Mouse (Mus musculus) ES-Bruce4 (cell line): ENCODE data around the gene Tmem144. TPM values are rescaled to one million over a fixed set of nuclear protein-coding genes. Genes with fewer than 3 reads are reported as not detected.

Experiments used
- H3K27ac ChIP-seq: 2 replicates; pipeline ENCODE4 v1.5.1; 2012; ENCODE audit warnings: low read length, inconsistent platforms; ENCODE audit not compliant: insufficient read depth
- H3K27me3 ChIP-seq: 2 replicates; pipeline ENCODE4 v1.6.1; 2012; ENCODE audit warnings: mild to moderate bottlenecking, low read length, inconsistent platforms; ENCODE audit not compliant: control insufficient read depth, poor library complexity, insufficient read depth, severe bottlenecking
- H3K36me3 ChIP-seq: 2 replicates; pipeline ENCODE4 v1.6.1; 2012; ENCODE audit warnings: inconsistent platforms, mild to moderate bottlenecking, low read length, moderate library complexity; ENCODE audit not compliant: control insufficient read depth, poor library complexity, insufficient read depth, severe bottlenecking
- H3K4me1 ChIP-seq: one replicate; pipeline ENCODE4 v1.8.1; 2011; ENCODE audit warnings: low read length; ENCODE audit not compliant: control insufficient read depth, insufficient read depth
- H3K4me3 ChIP-seq: 2 replicates; pipeline ENCODE4 v1.5.1; 2011; ENCODE audit warnings: low read depth, mild to moderate bottlenecking, low read length
- H3K9ac ChIP-seq: 2 replicates; pipeline ENCODE4 v1.6.1; 2012; ENCODE audit warnings: low read depth, mild to moderate bottlenecking, inconsistent platforms; ENCODE audit not compliant: poor library complexity, severe bottlenecking
- H3K9me3 ChIP-seq: replicated peaks from 2 replicates; pipeline ENCODE4 v1.6.1; 2012; ENCODE audit warnings: mild to moderate bottlenecking, low read length, inconsistent platforms; ENCODE audit not compliant: control insufficient read depth, poor library complexity, insufficient read depth, severe bottlenecking
- CTCF ChIP-seq: IDR thresholded peaks from one replicate; pipeline ENCODE4 v1.8.1; 2011; ENCODE audit warnings: low read depth, low read length
- EP300 ChIP-seq: IDR thresholded peaks from 2 replicates; pipeline ENCODE4 v1.6.1; 2011; ENCODE audit warnings: low read depth, low read length; ENCODE audit not compliant: insufficient read depth
- POLR2A ChIP-seq: IDR thresholded peaks from one replicate; pipeline ENCODE4 v1.8.1; 2011; ENCODE audit warnings: low read length; ENCODE audit not compliant: insufficient read depth
- polyA plus RNA-seq: library from polyadenylated mRNA; stranded (reverse); fragments of >200 nt; gene quantifications from 2 replicates; pipeline ENCODE4 v1.2.4, GENCODE M21; 2011; ENCODE audit warnings: low read depth; ENCODE audit not compliant: missing spikeins, insufficient read depth, insufficient read length

The Tmem144 gene
- polyA plus RNA-seq, 1 experiment = 15.8 TPM

DNA sequence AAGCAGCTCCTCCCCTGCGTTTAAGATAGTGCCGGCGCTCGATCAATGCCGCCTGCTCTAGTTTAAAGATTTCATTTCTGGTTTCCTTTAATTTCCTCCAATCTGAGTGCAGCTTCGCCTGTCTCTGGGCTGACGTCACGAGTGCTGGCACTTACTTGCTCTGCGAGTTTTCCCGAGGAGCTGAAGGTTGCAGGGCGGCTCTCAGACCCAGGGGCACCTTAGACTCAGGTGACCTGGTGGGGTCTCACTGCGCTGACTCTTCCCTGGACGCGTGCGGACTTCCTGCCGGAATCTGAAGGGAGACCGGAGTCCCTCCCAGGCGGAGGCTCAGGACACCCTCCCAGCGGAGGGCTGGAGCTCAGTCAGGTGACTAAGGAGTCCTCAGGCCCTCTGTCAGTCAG lies 10.0 kb downstream of the Tmem144 start:
- TF ChIP-seq POLR2A (no peak), EP300 (no peak), CTCF (no peak)
- Histone ChIP-seq H3K9ac (peak overlapping the region; percentile 33; the same call in 1 of the 2 replicates), H3K4me1 (no peaks in the 10 kb centered on the region), H3K27ac (no peak overlapping the region), H3K9me3 (no peaks in the 10 kb centered on the region), H3K4me3 (peak overlapping the region; percentile 61), H3K36me3 (no peaks in the 10 kb centered on the region), H3K27me3 (no peaks in the 10 kb centered on the region)

DNA sequence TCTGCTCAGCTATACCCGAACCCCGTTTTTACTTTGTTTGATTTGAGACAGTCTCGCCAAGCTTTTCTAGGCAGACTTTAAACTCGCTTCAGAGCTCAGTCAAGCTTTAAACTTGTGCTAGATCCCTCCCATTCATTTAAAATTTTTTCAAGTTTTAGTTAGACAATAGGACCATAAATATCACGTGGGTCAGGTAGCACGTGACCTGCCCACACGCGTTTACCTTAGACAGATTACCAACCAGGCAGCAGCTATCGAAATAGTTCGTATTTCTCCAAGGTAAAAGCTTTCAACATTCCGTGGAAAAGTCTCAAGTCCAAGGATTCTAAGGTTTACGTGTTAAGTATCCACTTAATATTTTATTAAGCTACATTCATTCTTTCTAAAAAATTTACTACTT lies 10.4 kb downstream of the Tmem144 start:
- Histone ChIP-seq H3K9me3 (no peaks in the 10 kb centered on the region), H3K4me3 (peak overlapping the region; percentile 67; the same call in 1 of the 2 replicates), H3K36me3 (no peaks in the 10 kb centered on the region), H3K4me1 (no peaks in the 10 kb centered on the region), H3K27ac (no peak overlapping the region), H3K27me3 (no peaks in the 10 kb centered on the region), H3K9ac (peak overlapping the region; percentile 33)
- TF ChIP-seq CTCF = no peak

DNA sequence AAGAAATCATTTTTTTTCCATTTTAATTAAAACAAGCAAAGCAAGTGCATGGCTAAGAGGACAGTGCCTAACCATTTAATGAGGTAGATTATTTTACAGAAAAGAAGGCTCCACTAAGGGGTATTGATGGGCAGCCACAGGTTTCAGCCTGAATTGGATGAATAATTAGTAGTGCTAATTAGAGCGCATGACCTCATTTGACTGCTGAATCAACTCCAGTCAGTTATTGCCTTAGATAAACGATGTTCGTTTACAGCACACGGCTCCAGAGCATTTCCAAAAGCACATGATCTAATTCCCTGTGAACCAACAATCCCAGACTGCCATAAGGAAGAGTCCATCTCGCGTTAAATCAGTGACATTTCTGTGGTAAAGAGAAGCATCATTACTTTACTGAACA lies 11.1 kb downstream of the Tmem144 start:
- Histone ChIP-seq H3K36me3 (no peaks in the 10 kb centered on the region), H3K9ac (peak overlapping the region; percentile 33), H3K4me1 (no peaks in the 10 kb centered on the region), H3K27me3 (no peaks in the 10 kb centered on the region), H3K27ac (peak overlapping the region; percentile 28; the same call in 1 of the 2 replicates), H3K4me3 (no peak overlapping the region), H3K9me3 (no peaks in the 10 kb centered on the region)
- TF ChIP-seq CTCF = no peak
- TF ChIP-seq POLR2A = no peak
- TF ChIP-seq EP300 = no peak

DNA sequence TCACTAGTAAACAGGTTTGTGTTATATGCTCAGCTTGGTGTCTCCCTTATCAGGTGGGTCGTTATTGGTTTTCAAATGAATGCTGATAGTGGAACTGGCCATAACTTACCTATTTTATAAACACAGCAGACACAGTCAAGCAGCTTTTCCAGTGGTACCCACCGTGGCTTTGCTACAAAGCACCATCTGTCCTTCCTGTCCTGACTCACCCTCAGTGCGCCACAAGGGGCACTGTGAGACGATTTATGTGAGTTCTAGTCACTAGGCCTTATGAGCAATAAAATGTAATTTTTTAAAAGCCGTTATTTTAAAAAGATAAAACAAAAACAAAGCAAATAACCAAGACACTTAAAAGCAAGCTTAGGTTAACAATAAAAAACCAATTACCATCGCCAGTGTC lies 13.8 kb downstream of the Tmem144 start:
- Histone ChIP-seq H3K27ac (no peak overlapping the region), H3K27me3 (no peaks in the 10 kb centered on the region), H3K9ac (no peak overlapping the region), H3K4me1 (no peaks in the 10 kb centered on the region), H3K4me3 (no peak overlapping the region), H3K9me3 (no peaks in the 10 kb centered on the region), H3K36me3 (no peaks in the 10 kb centered on the region)
- no peak for TF ChIP-seq EP300
- TF ChIP-seq CTCF = peak; percentile 28
- TF ChIP-seq POLR2A = no peak

GRCm38 (mm10) chr3:79829289-79829688 lies 23.3 kb downstream of the Tmem144 start:
- no peaks in the 10 kb centered on the region for H3K36me3 ChIP-seq
- H3K9me3 ChIP-seq = no peaks in the 10 kb centered on the region
- no peaks in the 10 kb centered on the region for H3K4me1 ChIP-seq
- TF ChIP-seq EP300 (no peak), CTCF (no peak), POLR2A (no peak)
- H3K27me3 ChIP-seq = no peaks in the 10 kb centered on the region
- no peak overlapping the region for H3K27ac ChIP-seq
- no peak overlapping the region for H3K9ac ChIP-seq
- no peak overlapping the region for H3K4me3 ChIP-seq

- TF ChIP-seq CTCF = no peak
- no peak for TF ChIP-seq EP300
- no peak for TF ChIP-seq POLR2A
These were observed 27.3 kb downstream of the Tmem144 start for GRCm38 (mm10) chr3:79825067-79825780.

More at GRCm38 (mm10) chr3:79825067-79825780, 27.3 kb downstream of the Tmem144 start:
- Histone ChIP-seq H3K27ac (no peak overlapping the region), H3K9ac (no peak overlapping the region), H3K36me3 (no peaks in the 10 kb centered on the region), H3K9me3 (no peaks in the 10 kb centered on the region), H3K4me3 (no peak overlapping the region), H3K27me3 (no peaks in the 10 kb centered on the region), H3K4me1 (no peaks in the 10 kb centered on the region)
